Mouse (Mus musculus): ENCODE data around the gene Siah1a. TPM values are rescaled to one million over a fixed set of nuclear protein-coding genes. Genes with fewer than 3 reads are reported as not detected.

Gene Siah1a
- total and polyA plus RNA-seq, 3 experiments, result 11.5 to 16.3 (median 15.6) TPM

DNA sequence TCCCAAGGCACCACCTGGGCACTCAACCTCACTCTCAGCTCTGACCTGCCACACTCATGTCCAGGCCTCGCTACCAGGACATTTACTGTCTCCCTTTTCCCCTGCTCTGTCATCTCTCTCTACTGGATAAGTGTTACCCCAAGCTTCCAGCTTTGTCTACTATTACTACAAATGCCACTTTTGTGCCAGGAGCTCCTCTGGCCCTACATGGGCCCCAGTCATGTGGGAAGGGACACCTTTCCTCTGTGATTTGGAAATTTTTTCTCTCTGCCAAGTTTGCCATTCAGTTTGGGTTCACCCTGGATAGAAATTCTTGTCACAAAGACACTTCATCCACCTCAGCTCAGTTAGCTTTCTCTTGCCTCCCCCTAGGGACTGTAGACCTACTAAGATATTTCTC is 14.9 kb downstream of the Siah1a start:
- H3K27ac ChIP-seq, result no peak overlapping the region
- TF ChIP-seq EP300 (IDR thresholded peaks at IDR 0.05; ENCODE audit: insufficient read depth, low read depth, low read length) (no peak), POLR2A (IDR thresholded peaks at IDR 0.05; ENCODE audit: insufficient read depth, low read depth, low read length) (no peak), CTCF (IDR thresholded peaks at IDR 0.05) (no peak)
- intact Hi-C loops (cut with DNase I), result no loop called here
- no peak for DNase-seq
- no peak overlapping the region; the same call in 1 of the 2 replicates for H3K9ac ChIP-seq (ENCODE audit: low read depth, low read length)
- 65% methylated on average over 1 of the region's 1 CpGs for WGBS
- no peaks in the 10 kb centered on the region for H3K27me3 ChIP-seq (ENCODE audit: control insufficient read depth, insufficient read depth, low read length)
- no peak overlapping the region for H3K4me3 ChIP-seq
- peaks cover 34% of the 10 kb centered on the region for H3K4me1 ChIP-seq (ENCODE audit: control insufficient read depth, insufficient read depth, low read length)
- H3K79me2 ChIP-seq (replicated peaks; ENCODE audit: control insufficient read depth, insufficient read depth, low read length), result peaks cover 13% of the 10 kb centered on the region
- peaks cover 52% of the 10 kb centered on the region for H3K36me3 ChIP-seq (ENCODE audit: control insufficient read depth, insufficient read depth, low read length)

DNA sequence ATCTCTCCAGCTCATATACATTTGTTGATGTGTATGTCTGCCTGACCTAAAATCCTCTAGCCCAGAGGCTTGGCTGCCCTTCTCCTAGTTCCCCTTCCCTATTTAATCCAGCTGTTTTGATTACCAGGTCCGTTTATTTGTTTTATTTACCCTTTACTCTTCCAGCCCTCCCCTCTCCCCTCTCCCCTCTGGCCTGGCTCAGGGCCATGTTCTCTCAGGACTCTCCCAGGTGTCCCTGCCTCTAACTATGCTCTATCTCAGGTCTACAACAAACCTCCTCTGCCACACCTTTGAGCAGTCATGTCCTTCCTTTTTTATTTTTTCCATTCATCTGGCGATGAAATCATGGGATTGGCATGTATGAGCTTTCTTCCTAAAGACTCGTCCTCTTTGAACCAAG is 15.4 kb downstream of the Siah1a start:
- Histone ChIP-seq H3K27ac (no peak overlapping the region; the same call in 1 of the 2 replicates), H3K9ac (ENCODE audit: low read depth, low read length) (no peak overlapping the region)
- intact Hi-C loops (cut with DNase I), result no loop called here

GRCm38 (mm10) chr8:86728224-86728950 is 17.3 kb downstream of the Siah1a start:
- peaks cover 27% of the 10 kb centered on the region for H3K4me1 ChIP-seq (ENCODE audit: control insufficient read depth, insufficient read depth, low read length)
- DNase-seq, result peak in 1 of 2 experiments; percentile 24
- H3K36me3 ChIP-seq (ENCODE audit: control insufficient read depth, insufficient read depth, low read length), result peaks cover 39% of the 10 kb centered on the region
- H3K4me3 ChIP-seq, result 0 out of 2 replicates have a peak overlapping the region, but pooled peaks have one; percentile 3
- H3K27ac ChIP-seq, result peak overlapping the region; percentile 26
- H3K9ac ChIP-seq (ENCODE audit: low read depth, low read length), result no peak overlapping the region
- no peaks in the 10 kb centered on the region for H3K27me3 ChIP-seq (ENCODE audit: control insufficient read depth, insufficient read depth, low read length)
- H3K79me2 ChIP-seq (replicated peaks; ENCODE audit: control insufficient read depth, insufficient read depth, low read length), result peaks cover 10% of the 10 kb centered on the region; the same call in 1 of the 2 replicates
- intact Hi-C loops (cut with DNase I), result loop anchor here (2.0 kb wide), 1 partner anchor 14 kb away; no protein-coding TSS in a partner anchor
- TF ChIP-seq EP300 (IDR thresholded peaks at IDR 0.05; ENCODE audit: insufficient read depth, low read depth, low read length) (no peak), POLR2A (IDR thresholded peaks at IDR 0.05; ENCODE audit: insufficient read depth, low read depth, low read length) (no peak), CTCF (IDR thresholded peaks at IDR 0.05) (no peak)
- 36% methylated on average over 19 of the region's 19 CpGs for WGBS

More for the DNA sequence above, 15.4 kb downstream of the Siah1a start:
- no peak overlapping the region for H3K4me3 ChIP-seq
- no peak for DNase-seq
- no peaks in the 10 kb centered on the region for H3K27me3 ChIP-seq (ENCODE audit: control insufficient read depth, insufficient read depth, low read length)
- peaks cover 11% of the 10 kb centered on the region for H3K79me2 ChIP-seq (replicated peaks; ENCODE audit: control insufficient read depth, insufficient read depth, low read length)
- peaks cover 48% of the 10 kb centered on the region for H3K36me3 ChIP-seq (ENCODE audit: control insufficient read depth, insufficient read depth, low read length)
- TF ChIP-seq POLR2A (IDR thresholded peaks at IDR 0.05; ENCODE audit: insufficient read depth, low read depth, low read length), result no peak
- no peak for TF ChIP-seq CTCF (IDR thresholded peaks at IDR 0.05)
- TF ChIP-seq EP300 (IDR thresholded peaks at IDR 0.05; ENCODE audit: insufficient read depth, low read depth, low read length), result no peak
- WGBS, result 19% methylated on average over 3 of the region's 3 CpGs
- H3K4me1 ChIP-seq (ENCODE audit: control insufficient read depth, insufficient read depth, low read length), result peaks cover 29% of the 10 kb centered on the region

DNA sequence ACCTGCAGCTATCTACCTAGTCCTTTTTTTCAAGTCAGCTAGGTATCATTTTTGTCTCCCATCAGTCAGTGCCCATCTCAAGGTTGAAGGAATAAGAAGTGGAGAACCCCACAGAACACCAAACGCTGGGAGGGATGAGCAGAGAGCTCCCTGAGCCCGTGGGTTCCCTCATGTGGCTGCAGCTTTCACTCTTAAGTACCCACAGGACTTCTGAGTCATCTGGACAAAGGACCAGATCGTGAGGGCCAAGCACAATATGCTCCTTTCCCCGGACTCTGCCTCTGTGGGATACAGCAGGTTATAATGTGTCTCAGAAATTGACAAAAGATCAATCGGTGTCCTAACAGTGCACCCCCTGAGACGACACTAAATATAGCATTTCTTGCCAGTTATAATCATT is 18.8 kb downstream of the Siah1a start:
- H3K27me3 ChIP-seq (ENCODE audit: control insufficient read depth, insufficient read depth, low read length), result no peaks in the 10 kb centered on the region
- no peak overlapping the region for H3K4me3 ChIP-seq
- no peak overlapping the region for H3K9ac ChIP-seq (ENCODE audit: low read depth, low read length)
- peaks cover 40% of the 10 kb centered on the region for H3K36me3 ChIP-seq (ENCODE audit: control insufficient read depth, insufficient read depth, low read length)
- H3K79me2 ChIP-seq (replicated peaks; ENCODE audit: control insufficient read depth, insufficient read depth, low read length), result peaks cover 8% of the 10 kb centered on the region; the same call in 1 of the 2 replicates
- 37% methylated on average over 6 of the region's 6 CpGs for WGBS
- DNase-seq, result no peak
- peaks cover 25% of the 10 kb centered on the region for H3K4me1 ChIP-seq (ENCODE audit: control insufficient read depth, insufficient read depth, low read length)
- H3K27ac ChIP-seq, result 0 out of 2 replicates have a peak overlapping the region, but pooled peaks have one; percentile 3
- TF ChIP-seq POLR2A (IDR thresholded peaks at IDR 0.05; ENCODE audit: insufficient read depth, low read depth, low read length), result no peak
- TF ChIP-seq CTCF (IDR thresholded peaks at IDR 0.05), result peak; percentile 17
- intact Hi-C loops (cut with DNase I), result no loop called here

DNA sequence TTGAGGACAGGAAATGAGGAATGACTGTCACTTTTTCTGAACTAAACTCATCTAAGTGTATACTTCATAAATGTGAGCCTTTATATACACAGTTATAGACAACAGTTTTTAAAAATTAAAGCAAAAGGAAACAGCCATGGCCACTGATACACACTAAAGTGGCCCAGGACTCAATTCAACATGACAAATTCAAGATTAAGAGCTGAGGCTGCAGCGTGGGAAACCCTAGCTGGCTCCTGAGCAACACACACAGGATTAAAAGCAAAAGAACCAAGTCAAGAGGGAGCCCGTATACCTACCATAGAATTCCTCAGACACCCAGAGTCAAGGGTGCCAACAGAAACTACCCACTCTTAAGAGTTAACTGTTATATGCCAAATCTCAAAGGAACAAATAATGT is 24.2 kb downstream of the Siah1a start:
- H3K36me3 ChIP-seq (ENCODE audit: control insufficient read depth, insufficient read depth, low read length), result peaks cover 18% of the 10 kb centered on the region
- H3K4me3 ChIP-seq, result no peak overlapping the region
- H3K4me1 ChIP-seq (ENCODE audit: control insufficient read depth, insufficient read depth, low read length), result peaks cover 3% of the 10 kb centered on the region
- 81% methylated on average over 2 of the region's 2 CpGs for WGBS
- H3K9ac ChIP-seq (ENCODE audit: low read depth, low read length), result no peak overlapping the region
- H3K27ac ChIP-seq, result no peak overlapping the region
- no peaks in the 10 kb centered on the region for H3K27me3 ChIP-seq (ENCODE audit: control insufficient read depth, insufficient read depth, low read length)
- no peak for DNase-seq
- no peaks in the 10 kb centered on the region for H3K79me2 ChIP-seq (replicated peaks; ENCODE audit: control insufficient read depth, insufficient read depth, low read length)
- TF ChIP-seq POLR2A (IDR thresholded peaks at IDR 0.05; ENCODE audit: insufficient read depth, low read depth, low read length) (no peak), EP300 (IDR thresholded peaks at IDR 0.05; ENCODE audit: insufficient read depth, low read depth, low read length) (no peak), CTCF (IDR thresholded peaks at IDR 0.05) (no peak)
- intact Hi-C loops (cut with DNase I), result loop anchor here (2.0 kb wide), 1 partner anchor 13 kb away; no protein-coding TSS in a partner anchor

Measured in heart, adult 2 months (tissue).